Mouse (Mus musculus): ENCODE results near the gene Eral1. TPM values are rescaled to one million over a fixed set of nuclear protein-coding genes. Genes with fewer than 3 reads are reported as not detected.
A peak's percentile ranks its signal among the peaks of the same experiment; 100 is the strongest.
"Not testable (repeated sequence)": the region's sequence is repeated elsewhere in the genome, so short reads cannot be mapped to it uniquely, and the experiment has no call there.

Gene Eral1
- polyA plus RNA-seq, 1 experiment from 2014 or later, result 30.9 TPM

DNA sequence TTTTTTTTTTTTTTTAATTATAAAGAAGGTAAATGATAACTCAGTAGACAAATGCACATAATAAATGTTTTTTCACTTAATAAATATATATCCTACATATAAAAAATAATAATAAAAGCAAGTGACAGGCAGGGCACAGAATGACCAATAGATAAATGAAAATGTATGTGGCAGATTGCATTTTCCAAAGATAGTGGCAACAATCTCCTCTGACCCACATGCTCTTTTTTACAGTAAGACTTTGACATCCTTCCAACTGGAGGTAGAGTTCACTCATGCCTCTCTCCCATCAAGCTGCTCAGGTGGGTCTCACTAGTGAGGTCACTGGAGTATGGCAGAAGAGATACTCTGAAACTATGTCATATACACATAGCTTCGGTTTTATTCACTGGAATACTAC lies 17.6 kb downstream of the Eral1 start:
- 89% methylated on average over 1 of the region's 1 CpGs for WGBS
- ATAC-seq (ENCODE audit: low FRiP score), result no peak
- Histone ChIP-seq H3K4me3 (replicated peaks) (no peak overlapping the region), H3K4me1 (no peaks in the 10 kb centered on the region), H3K9ac (replicated peaks) (no peak overlapping the region), H3K27ac (replicated peaks) (no peak overlapping the region), H3K9me3 (replicated peaks) (no peaks in the 10 kb centered on the region), H3K27me3 (replicated peaks) (no peaks in the 10 kb centered on the region), H3K4me2 (no peak overlapping the region), H3K36me3 (peaks cover 28% of the 10 kb centered on the region)

GRCm38 (mm10) chr11:78059833-78060757 lies 20.1 kb downstream of the Eral1 start:
- Histone ChIP-seq H3K36me3 (peaks cover 50% of the 10 kb centered on the region), H3K4me2 (no peak overlapping the region), H3K9ac (replicated peaks) (no peak overlapping the region), H3K27ac (replicated peaks) (no peak overlapping the region), H3K4me3 (replicated peaks) (no peak overlapping the region), H3K9me3 (replicated peaks) (no peaks in the 10 kb centered on the region), H3K27me3 (replicated peaks) (no peaks in the 10 kb centered on the region), H3K4me1 (no peaks in the 10 kb centered on the region)
- WGBS, result 55% methylated on average over 9 of the region's 9 CpGs
- ATAC-seq (ENCODE audit: low FRiP score), result peak; percentile 76; the same call in 1 of the 2 replicates

- ATAC-seq (ENCODE audit: low FRiP score), result no peak
- no peak overlapping the region for H3K4me2 ChIP-seq
- no peaks in the 10 kb centered on the region for H3K9me3 ChIP-seq (replicated peaks)
- WGBS, result 82% methylated on average over 8 of the region's 8 CpGs
- no peak overlapping the region for H3K4me3 ChIP-seq (replicated peaks)
- peaks cover 75% of the 10 kb centered on the region for H3K36me3 ChIP-seq
- no peak overlapping the region for H3K27ac ChIP-seq (replicated peaks)
- no peak overlapping the region for H3K9ac ChIP-seq (replicated peaks)
- no peaks in the 10 kb centered on the region for H3K4me1 ChIP-seq
- H3K27me3 ChIP-seq (replicated peaks), result no peaks in the 10 kb centered on the region
Observed at GRCm38 (mm10) chr11:78056946-78057345, 23.2 kb downstream of the Eral1 start.

GRCm38 (mm10) chr11:78053078-78053477 lies 27.1 kb downstream of the Eral1 start:
- Histone ChIP-seq H3K4me1 (no peaks in the 10 kb centered on the region), H3K4me2 (no peak overlapping the region), H3K9me3 (replicated peaks) (no peaks in the 10 kb centered on the region), H3K27me3 (replicated peaks) (no peaks in the 10 kb centered on the region), H3K27ac (replicated peaks) (no peak overlapping the region), H3K9ac (replicated peaks) (no peak overlapping the region), H3K36me3 (peaks cover 72% of the 10 kb centered on the region), H3K4me3 (replicated peaks) (no peak overlapping the region)
- ATAC-seq (ENCODE audit: low FRiP score), result no peak
- WGBS, result 96% methylated on average over 8 of the region's 8 CpGs

GRCm38 (mm10) chr11:78048637-78049036 lies 31.5 kb downstream of the Eral1 start:
- not testable (repeated sequence) for H3K4me3 ChIP-seq (replicated peaks); ATAC-seq (ENCODE audit: low FRiP score); H3K4me2 ChIP-seq; H3K9me3 ChIP-seq (replicated peaks); H3K27ac ChIP-seq (replicated peaks); H3K4me1 ChIP-seq; H3K9ac ChIP-seq (replicated peaks); H3K27me3 ChIP-seq (replicated peaks)
- WGBS, result 82% methylated on average over 4 of the region's 4 CpGs
- H3K36me3 ChIP-seq, result peaks cover 30% of the 10 kb centered on the region

DNA sequence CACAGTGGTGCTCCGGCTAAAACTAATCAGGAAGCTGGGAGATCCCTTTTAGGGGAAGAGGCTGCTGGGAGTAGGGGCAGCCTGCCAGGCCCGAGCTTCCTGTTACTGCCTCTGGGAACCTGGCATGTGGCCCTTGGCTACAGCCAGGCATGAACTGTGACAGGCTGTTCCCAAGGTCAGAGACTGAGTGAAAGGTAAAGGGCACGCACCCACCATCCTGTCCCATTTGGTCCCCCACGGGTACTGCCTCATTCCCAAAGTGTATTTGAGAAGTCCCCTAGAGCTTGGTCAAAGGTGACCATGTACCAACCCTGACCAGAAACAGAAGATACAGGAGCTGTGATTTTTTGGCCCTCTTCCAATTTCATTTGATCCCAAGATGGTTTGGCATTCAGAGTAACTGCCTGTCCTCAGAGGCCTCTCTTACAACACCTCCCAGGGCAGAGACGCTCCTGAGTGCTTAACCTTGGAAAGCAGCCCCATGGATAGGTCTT lies 35.4 kb downstream of the Eral1 start:
- Histone ChIP-seq H3K4me3 (replicated peaks) (no peak overlapping the region), H3K4me2 (no peak overlapping the region), H3K27me3 (replicated peaks) (no peaks in the 10 kb centered on the region), H3K9ac (replicated peaks) (no peak overlapping the region), H3K9me3 (replicated peaks) (no peaks in the 10 kb centered on the region), H3K4me1 (peaks cover 7% of the 10 kb centered on the region), H3K36me3 (peaks cover 8% of the 10 kb centered on the region), H3K27ac (replicated peaks) (0 out of 2 replicates have a peak overlapping the region, but pooled peaks have one; percentile 1)
- no peak for ATAC-seq (ENCODE audit: low FRiP score)
- WGBS, result 78% methylated on average over 5 of the region's 5 CpGs

GRCm38 (mm10) chr11:78042290-78042870 lies 37.8 kb downstream of the Eral1 start:
- 94% methylated on average over 4 of the region's 4 CpGs for WGBS
- ATAC-seq (ENCODE audit: low FRiP score); H3K36me3 ChIP-seq; H3K4me2 ChIP-seq; H3K27ac ChIP-seq (replicated peaks); H3K9ac ChIP-seq (replicated peaks); H3K27me3 ChIP-seq (replicated peaks); H3K9me3 ChIP-seq (replicated peaks); H3K4me3 ChIP-seq (replicated peaks): not testable (repeated sequence)
- peaks cover 25% of the 10 kb centered on the region for H3K4me1 ChIP-seq

DNA sequence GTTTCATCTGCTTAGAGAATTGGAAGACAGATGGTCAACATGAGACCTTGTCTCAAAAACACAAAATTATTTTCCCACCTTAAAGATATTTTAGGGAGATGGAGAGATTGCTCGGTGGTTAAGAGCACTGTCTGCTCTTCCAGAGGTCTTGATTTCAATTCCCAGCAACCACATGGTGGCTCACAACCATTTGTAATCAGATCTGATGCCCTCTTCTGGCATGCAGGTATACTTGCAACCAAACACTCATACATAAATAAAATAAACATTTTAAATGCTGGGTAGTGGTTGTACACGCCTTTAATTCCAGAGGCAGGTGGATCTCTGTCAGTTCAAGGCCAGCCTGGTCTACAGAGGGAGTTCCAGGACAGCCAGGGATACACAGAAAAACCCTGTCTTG lies 39.3 kb downstream of the Eral1 start:
- peaks cover 31% of the 10 kb centered on the region for H3K4me1 ChIP-seq
- peaks cover 5% of the 10 kb centered on the region; the same call in 1 of the 2 replicates for H3K36me3 ChIP-seq
- no peak overlapping the region for H3K4me2 ChIP-seq
- no peak overlapping the region for H3K9ac ChIP-seq (replicated peaks)
- no peaks in the 10 kb centered on the region for H3K27me3 ChIP-seq (replicated peaks)
- no peak for ATAC-seq (ENCODE audit: low FRiP score)
- no peak overlapping the region for H3K27ac ChIP-seq (replicated peaks)
- WGBS, result 75% methylated on average over 2 of the region's 2 CpGs
- H3K9me3 ChIP-seq (replicated peaks), result no peaks in the 10 kb centered on the region
- no peak overlapping the region for H3K4me3 ChIP-seq (replicated peaks)

GRCm38 (mm10) chr11:78037831-78038752 lies 42.1 kb downstream of the Eral1 start, which contains the start of gene Flot2:
Gene Flot2 (plus strand): TSS chr11:78037931.
- Histone ChIP-seq H3K36me3 (peaks cover 10% of the 10 kb centered on the region), H3K4me2 (peak within 1 kb of the TSS; percentile 78), H3K27me3 (replicated peaks) (no peaks in the 10 kb centered on the region), H3K4me1 (peaks cover 45% of the 10 kb centered on the region), H3K27ac (replicated peaks) (peak within 1 kb of the TSS; percentile 86), H3K9ac (replicated peaks) (peak within 1 kb of the TSS; percentile 76), H3K9me3 (replicated peaks) (no peaks in the 10 kb centered on the region), H3K4me3 (replicated peaks) (peak within 1 kb of the TSS; percentile 76)
- peak; percentile 84 for ATAC-seq (ENCODE audit: low FRiP score)
- 1% methylated on average over 52 of the region's 55 CpGs for WGBS

GRCm38 (mm10) chr11:78036791-78037190 lies 43.4 kb downstream of the Eral1 start:
- H3K4me2 ChIP-seq, result no peak overlapping the region
- no peak overlapping the region; the same call in 1 of the 2 replicates for H3K4me3 ChIP-seq (replicated peaks)
- ATAC-seq (ENCODE audit: low FRiP score), result no peak
- 82% methylated on average over 10 of the region's 10 CpGs for WGBS
- 0 out of 2 replicates have a peak overlapping the region, but pooled peaks have one; percentile 21 for H3K9ac ChIP-seq (replicated peaks)
- H3K27me3 ChIP-seq (replicated peaks), result no peaks in the 10 kb centered on the region
- H3K27ac ChIP-seq (replicated peaks), result no peak overlapping the region
- peaks cover 5% of the 10 kb centered on the region for H3K36me3 ChIP-seq
- H3K9me3 ChIP-seq (replicated peaks), result no peaks in the 10 kb centered on the region
- H3K4me1 ChIP-seq, result peaks cover 52% of the 10 kb centered on the region
